Mouse (Mus musculus): ENCODE data around the gene Mtor. TPM values are rescaled to one million over a fixed set of nuclear protein-coding genes. Genes with fewer than 3 reads are reported as not detected.

The Mtor gene
- polyA plus RNA-seq, 1 experiment from 2014 or later, result 27.2 TPM

- H3K27ac ChIP-seq (ENCODE audit: low read depth, low read length), result no peak overlapping the region
- H3K36me3 ChIP-seq (ENCODE audit: control insufficient read depth, insufficient read depth, low read length), result peaks cover 87% of the 10 kb centered on the region
- no peaks in the 10 kb centered on the region for H3K27me3 ChIP-seq (ENCODE audit: control insufficient read depth, insufficient read depth, low read length)
- no peak for ATAC-seq (ENCODE audit: low FRiP score, low TSS enrichment)
- no peaks in the 10 kb centered on the region for H3K9me3 ChIP-seq (ENCODE audit: control insufficient read depth, low read length)
- WGBS, result 92% methylated on average over 12 of the region's 12 CpGs
- no peak overlapping the region for H3K4me2 ChIP-seq (replicated peaks; ENCODE audit: low read depth, low read length)
- H3K4me3 ChIP-seq (ENCODE audit: low read length), result no peak overlapping the region
- no peak overlapping the region for H3K9ac ChIP-seq (ENCODE audit: low read depth, low read length)
- H3K4me1 ChIP-seq (ENCODE audit: control insufficient read depth, insufficient read depth, low read length), result 0 out of 2 replicates have a peak, but pooled peaks cover 3% of the 10 kb centered on the region
These were observed 115.2 kb downstream of the Mtor start for GRCm38 (mm10) chr4:148563595-148563994.

- Histone ChIP-seq H3K27ac (ENCODE audit: low read depth, low read length) (no peak overlapping the region), H3K4me1 (ENCODE audit: control insufficient read depth, insufficient read depth, low read length) (no peaks in the 10 kb centered on the region), H3K9me3 (ENCODE audit: control insufficient read depth, low read length) (no peaks in the 10 kb centered on the region), H3K27me3 (ENCODE audit: control insufficient read depth, insufficient read depth, low read length) (no peaks in the 10 kb centered on the region), H3K4me2 (replicated peaks; ENCODE audit: low read depth, low read length) (no peak overlapping the region), H3K4me3 (ENCODE audit: low read length) (no peak overlapping the region), H3K9ac (ENCODE audit: low read depth, low read length) (no peak overlapping the region), H3K36me3 (ENCODE audit: control insufficient read depth, insufficient read depth, low read length) (peaks cover 98% of the 10 kb centered on the region)
- ATAC-seq (ENCODE audit: low FRiP score, low TSS enrichment), result no peak
- WGBS, result 92% methylated on average over 10 of the region's 10 CpGs
These were observed 121.7 kb downstream of the Mtor start for GRCm38 (mm10) chr4:148570138-148570537.

GRCm38 (mm10) chr4:148570693-148571295 lies 122.4 kb downstream of the Mtor start:
- Histone ChIP-seq H3K4me3 (ENCODE audit: low read length) (no peak overlapping the region), H3K9ac (ENCODE audit: low read depth, low read length) (no peak overlapping the region), H3K4me2 (replicated peaks; ENCODE audit: low read depth, low read length) (no peak overlapping the region), H3K9me3 (ENCODE audit: control insufficient read depth, low read length) (no peaks in the 10 kb centered on the region), H3K27ac (ENCODE audit: low read depth, low read length) (no peak overlapping the region), H3K27me3 (ENCODE audit: control insufficient read depth, insufficient read depth, low read length) (no peaks in the 10 kb centered on the region), H3K36me3 (ENCODE audit: control insufficient read depth, insufficient read depth, low read length) (peaks cover 98% of the 10 kb centered on the region), H3K4me1 (ENCODE audit: control insufficient read depth, insufficient read depth, low read length) (no peaks in the 10 kb centered on the region)
- no peak for ATAC-seq (ENCODE audit: low FRiP score, low TSS enrichment)
- WGBS, result 93% methylated on average over 9 of the region's 9 CpGs

- H3K4me3 ChIP-seq (ENCODE audit: low read length), result no peak overlapping the region
- no peaks in the 10 kb centered on the region for H3K9me3 ChIP-seq (ENCODE audit: control insufficient read depth, low read length)
- peaks cover 97% of the 10 kb centered on the region for H3K36me3 ChIP-seq (ENCODE audit: control insufficient read depth, insufficient read depth, low read length)
- no peaks in the 10 kb centered on the region for H3K4me1 ChIP-seq (ENCODE audit: control insufficient read depth, insufficient read depth, low read length)
- no peak for ATAC-seq (ENCODE audit: low FRiP score, low TSS enrichment)
- H3K27ac ChIP-seq (ENCODE audit: low read depth, low read length), result no peak overlapping the region
- H3K9ac ChIP-seq (ENCODE audit: low read depth, low read length), result no peak overlapping the region
- H3K27me3 ChIP-seq (ENCODE audit: control insufficient read depth, insufficient read depth, low read length), result no peaks in the 10 kb centered on the region
- 94% methylated on average over 7 of the region's 7 CpGs for WGBS
- no peak overlapping the region for H3K4me2 ChIP-seq (replicated peaks; ENCODE audit: low read depth, low read length)
These were observed 124.8 kb downstream of the Mtor start for GRCm38 (mm10) chr4:148573222-148573621.

- H3K9me3 ChIP-seq (ENCODE audit: control insufficient read depth, low read length), result no peaks in the 10 kb centered on the region
- peaks cover 68% of the 10 kb centered on the region for H3K36me3 ChIP-seq (ENCODE audit: control insufficient read depth, insufficient read depth, low read length)
- no peaks in the 10 kb centered on the region for H3K4me1 ChIP-seq (ENCODE audit: control insufficient read depth, insufficient read depth, low read length)
- no peaks in the 10 kb centered on the region for H3K27me3 ChIP-seq (ENCODE audit: control insufficient read depth, insufficient read depth, low read length)
- no peak for ATAC-seq (ENCODE audit: low FRiP score, low TSS enrichment)
- no peak overlapping the region for H3K4me3 ChIP-seq (ENCODE audit: low read length)
- H3K9ac ChIP-seq (ENCODE audit: low read depth, low read length), result no peak overlapping the region
- H3K4me2 ChIP-seq (replicated peaks; ENCODE audit: low read depth, low read length), result no peak overlapping the region
- WGBS, result 90% methylated on average over 9 of the region's 9 CpGs
- no peak overlapping the region for H3K27ac ChIP-seq (ENCODE audit: low read depth, low read length)
These were observed 132.4 kb downstream of the Mtor start for GRCm38 (mm10) chr4:148580765-148581164.

GRCm38 (mm10) chr4:148581422-148581821 lies 133.0 kb downstream of the Mtor start:
- H3K36me3 ChIP-seq (ENCODE audit: control insufficient read depth, insufficient read depth, low read length), result peaks cover 61% of the 10 kb centered on the region
- ATAC-seq (ENCODE audit: low FRiP score, low TSS enrichment), result no peak
- no peaks in the 10 kb centered on the region for H3K9me3 ChIP-seq (ENCODE audit: control insufficient read depth, low read length)
- no peak overlapping the region for H3K9ac ChIP-seq (ENCODE audit: low read depth, low read length)
- no peaks in the 10 kb centered on the region for H3K27me3 ChIP-seq (ENCODE audit: control insufficient read depth, insufficient read depth, low read length)
- no peaks in the 10 kb centered on the region for H3K4me1 ChIP-seq (ENCODE audit: control insufficient read depth, insufficient read depth, low read length)
- WGBS, result 79% methylated on average over 5 of the region's 5 CpGs
- no peak overlapping the region for H3K4me2 ChIP-seq (replicated peaks; ENCODE audit: low read depth, low read length)
- H3K27ac ChIP-seq (ENCODE audit: low read depth, low read length), result no peak overlapping the region
- no peak overlapping the region for H3K4me3 ChIP-seq (ENCODE audit: low read length)

GRCm38 (mm10) chr4:148583257-148583656 lies 134.8 kb downstream of the Mtor start:
- H3K36me3 ChIP-seq (ENCODE audit: control insufficient read depth, insufficient read depth, low read length), result peaks cover 44% of the 10 kb centered on the region
- H3K27me3 ChIP-seq (ENCODE audit: control insufficient read depth, insufficient read depth, low read length), result no peaks in the 10 kb centered on the region
- H3K4me2 ChIP-seq (replicated peaks; ENCODE audit: low read depth, low read length), result no peak overlapping the region
- H3K9ac ChIP-seq (ENCODE audit: low read depth, low read length), result no peak overlapping the region
- H3K27ac ChIP-seq (ENCODE audit: low read depth, low read length), result no peak overlapping the region
- ATAC-seq (ENCODE audit: low FRiP score, low TSS enrichment), result no peak
- H3K9me3 ChIP-seq (ENCODE audit: control insufficient read depth, low read length), result no peaks in the 10 kb centered on the region
- H3K4me3 ChIP-seq (ENCODE audit: low read length), result no peak overlapping the region
- no peaks in the 10 kb centered on the region for H3K4me1 ChIP-seq (ENCODE audit: control insufficient read depth, insufficient read depth, low read length)
- WGBS, result 72% methylated on average over 4 of the region's 4 CpGs

- Histone ChIP-seq H3K27me3 (ENCODE audit: control insufficient read depth, insufficient read depth, low read length) (no peaks in the 10 kb centered on the region), H3K4me2 (replicated peaks; ENCODE audit: low read depth, low read length) (no peak overlapping the region), H3K9me3 (ENCODE audit: control insufficient read depth, low read length) (no peaks in the 10 kb centered on the region), H3K27ac (ENCODE audit: low read depth, low read length) (no peak overlapping the region), H3K9ac (ENCODE audit: low read depth, low read length) (no peak overlapping the region), H3K4me3 (ENCODE audit: low read length) (no peak overlapping the region), H3K4me1 (ENCODE audit: control insufficient read depth, insufficient read depth, low read length) (peaks cover 4% of the 10 kb centered on the region; the same call in 1 of the 2 replicates), H3K36me3 (ENCODE audit: control insufficient read depth, insufficient read depth, low read length) (peaks cover 10% of the 10 kb centered on the region)
- 74% methylated on average over 9 of the region's 9 CpGs for WGBS
- no peak for ATAC-seq (ENCODE audit: low FRiP score, low TSS enrichment)
These were observed 138.2 kb downstream of the Mtor start for GRCm38 (mm10) chr4:148586648-148587047.

- Histone ChIP-seq H3K36me3 (ENCODE audit: control insufficient read depth, insufficient read depth, low read length) (peaks cover 9% of the 10 kb centered on the region), H3K9ac (ENCODE audit: low read depth, low read length) (no peak overlapping the region), H3K4me1 (ENCODE audit: control insufficient read depth, insufficient read depth, low read length) (peaks cover 15% of the 10 kb centered on the region; the same call in 1 of the 2 replicates), H3K27ac (ENCODE audit: low read depth, low read length) (no peak overlapping the region), H3K4me2 (replicated peaks; ENCODE audit: low read depth, low read length) (no peak overlapping the region), H3K27me3 (ENCODE audit: control insufficient read depth, insufficient read depth, low read length) (no peaks in the 10 kb centered on the region), H3K9me3 (ENCODE audit: control insufficient read depth, low read length) (no peaks in the 10 kb centered on the region), H3K4me3 (ENCODE audit: low read length) (no peak overlapping the region)
- no peak for ATAC-seq (ENCODE audit: low FRiP score, low TSS enrichment)
- 86% methylated on average over 9 of the region's 9 CpGs for WGBS
These were observed 140.4 kb downstream of the Mtor start for GRCm38 (mm10) chr4:148588793-148589192.

All from kidney, embryonic 14.5 days (tissue).